Mouse (Mus musculus) embryonic facial prominence, embryonic 14.5 days (tissue): ENCODE measurements at regions not wholly inside any gene's neighbourhood (a gene's known extent, or its start where the extent isn't known, plus 50 kb on each side); places are given as distances from the start of the nearest gene placed in this dataset.

Source experiments
- ATAC-seq: fragments of 200-750 bp; cut with Nextera tagmentation; 2 replicates; pipeline ENCODE4 v1.8.0; 2017; ENCODE audit warnings: low read depth, moderate number of reproducible peaks, moderate TSS enrichment
- DNase-seq: peaks from one replicate; pipeline ENCODE4 v3.0.0-alpha.2; 2015; ENCODE audit warnings: low spot score
- H3K27ac ChIP-seq: fragments of 300-500 bp; sonication (generic); replicated peaks from 2 replicates; pipeline ENCODE4 v1.5.1; 2014; ENCODE audit warnings: low read depth, mild to moderate bottlenecking, low read length, moderate library complexity
- H3K27me3 ChIP-seq: fragments of 300-500 bp; sonication (generic); replicated peaks from 2 replicates; pipeline ENCODE4 v1.6.1; 2014; ENCODE audit warnings: low read length; ENCODE audit not compliant: control insufficient read depth, insufficient read depth
- H3K36me3 ChIP-seq: fragments of 300-500 bp; sonication (generic); 2 replicates; pipeline ENCODE4 v1.6.1; 2014; ENCODE audit warnings: low read length, mixed read lengths; ENCODE audit not compliant: control insufficient read depth, insufficient read depth
- H3K4me1 ChIP-seq: fragments of 300-500 bp; sonication (generic); 2 replicates; pipeline ENCODE4 v1.6.1; 2014; ENCODE audit warnings: antibody characterized with exemption, low read length; ENCODE audit not compliant: control insufficient read depth, insufficient read depth
- H3K4me2 ChIP-seq: fragments of 300-500 bp; sonication (generic); 2 replicates; pipeline ENCODE4 v1.6.1; 2014; ENCODE audit warnings: low read depth, mild to moderate bottlenecking, low read length, moderate library complexity, mixed read lengths
- H3K4me3 ChIP-seq: fragments of 300-500 bp; sonication (generic); 2 replicates; pipeline ENCODE4 v1.5.1; 2014; ENCODE audit warnings: low read depth, mild to moderate bottlenecking, low read length
- H3K9ac ChIP-seq: fragments of 300-500 bp; sonication (generic); 2 replicates; pipeline ENCODE4 v1.6.1; 2014; ENCODE audit warnings: low read depth, mild to moderate bottlenecking, low read length, moderate library complexity, mixed read lengths
- H3K9me3 ChIP-seq: fragments of 300-500 bp; sonication (generic); 2 replicates; pipeline ENCODE4 v1.6.1; 2016; ENCODE audit warnings: low read length; ENCODE audit not compliant: control insufficient read depth
- WGBS: fragments of 180-500 bp; shearing (Covaris S2); extraction: QIAGEN DNeasy Blood & Tissue Kit; methylation state at CpG from one replicate; pipeline ENCODE4 v1.1.7; 2014; 5-methylcytosine and 5-hydroxymethylcytosine counted together

GRCm38 (mm10) chr14:114821672-114822071 is 270.3 kb upstream of the Gpc5 start:
- DNase-seq, result no peak
- no peak for ATAC-seq
- Histone ChIP-seq H3K36me3 (no peaks in the 10 kb centered on the region), H3K9me3 (no peaks in the 10 kb centered on the region), H3K27me3 (no peaks in the 10 kb centered on the region), H3K4me2 (no peak overlapping the region), H3K27ac (no peak overlapping the region), H3K9ac (no peak overlapping the region), H3K4me1 (peaks cover 5% of the 10 kb centered on the region; the same call in 1 of the 2 replicates), H3K4me3 (no peak overlapping the region)
- WGBS, result 83% methylated on average over 5 of the region's 5 CpGs

- no peak overlapping the region for H3K4me2 ChIP-seq
- ATAC-seq (no peak), DNase-seq (no peak)
- H3K4me3 ChIP-seq, result no peak overlapping the region
- H3K4me1 ChIP-seq, result 0 out of 2 replicates have a peak, but pooled peaks cover 3% of the 10 kb centered on the region
- no peak overlapping the region for H3K9ac ChIP-seq
- no peaks in the 10 kb centered on the region for H3K27me3 ChIP-seq
- no peaks in the 10 kb centered on the region for H3K36me3 ChIP-seq
- H3K27ac ChIP-seq, result no peak overlapping the region
- no peaks in the 10 kb centered on the region for H3K9me3 ChIP-seq
- WGBS, result 56% methylated on average over 10 of the region's 10 CpGs
Measured at GRCm38 (mm10) chr14:114826662-114827321, 265.2 kb upstream of the Gpc5 start.

GRCm38 (mm10) chr14:114829310-114829709 is 262.7 kb upstream of the Gpc5 start:
- WGBS, result 20% methylated on average over 2 of the region's 2 CpGs
- no peaks in the 10 kb centered on the region for H3K9me3 ChIP-seq
- H3K9ac ChIP-seq, result no peak overlapping the region
- DNase-seq (peak; percentile 75), ATAC-seq (peak; percentile 72; the same call in 1 of the 2 replicates)
- H3K4me3 ChIP-seq, result no peak overlapping the region
- no peaks in the 10 kb centered on the region for H3K36me3 ChIP-seq
- no peak overlapping the region for H3K4me2 ChIP-seq
- 0 out of 2 replicates have a peak, but pooled peaks cover 3% of the 10 kb centered on the region for H3K4me1 ChIP-seq
- H3K27me3 ChIP-seq, result no peaks in the 10 kb centered on the region
- H3K27ac ChIP-seq, result no peak overlapping the region

- no peak for ATAC-seq
- Histone ChIP-seq H3K36me3 (no peaks in the 10 kb centered on the region), H3K4me3 (no peak overlapping the region), H3K27me3 (no peaks in the 10 kb centered on the region), H3K9ac (no peak overlapping the region), H3K4me1 (0 out of 2 replicates have a peak, but pooled peaks cover 3% of the 10 kb centered on the region), H3K27ac (no peak overlapping the region), H3K9me3 (no peaks in the 10 kb centered on the region), H3K4me2 (no peak overlapping the region)
- WGBS, result 61% methylated on average over 11 of the region's 11 CpGs
- no peak for DNase-seq
Measured at GRCm38 (mm10) chr14:114832987-114833386, 259.0 kb upstream of the Gpc5 start.

- Histone ChIP-seq H3K4me1 (no peaks in the 10 kb centered on the region), H3K9ac (no peak overlapping the region), H3K36me3 (no peaks in the 10 kb centered on the region), H3K27me3 (no peaks in the 10 kb centered on the region), H3K27ac (no peak overlapping the region), H3K9me3 (no peaks in the 10 kb centered on the region), H3K4me2 (no peak overlapping the region), H3K4me3 (no peak overlapping the region)
- DNase-seq (no peak), ATAC-seq (no peak)
- WGBS, result 71% methylated on average over 3 of the region's 3 CpGs
Measured at GRCm38 (mm10) chr14:114836723-114837349, 255.2 kb upstream of the Gpc5 start.

GRCm38 (mm10) chr14:114837652-114838276 is 254.3 kb upstream of the Gpc5 start:
- H3K9me3 ChIP-seq, result no peaks in the 10 kb centered on the region
- DNase-seq, result peak; percentile 70
- H3K4me3 ChIP-seq, result no peak overlapping the region
- peak overlapping the region; percentile 26 for H3K4me2 ChIP-seq
- ATAC-seq, result peak; percentile 20; the same call in 1 of the 2 replicates
- no peaks in the 10 kb centered on the region for H3K27me3 ChIP-seq
- no peak overlapping the region for H3K27ac ChIP-seq
- WGBS, result 26% methylated on average over 16 of the region's 16 CpGs
- H3K36me3 ChIP-seq, result no peaks in the 10 kb centered on the region
- no peaks in the 10 kb centered on the region for H3K4me1 ChIP-seq
- H3K9ac ChIP-seq, result no peak overlapping the region

GRCm38 (mm10) chr14:114839340-114839903 is 252.6 kb upstream of the Gpc5 start:
- no peak overlapping the region for H3K4me2 ChIP-seq
- H3K9ac ChIP-seq, result no peak overlapping the region
- H3K4me1 ChIP-seq, result no peaks in the 10 kb centered on the region
- DNase-seq, result peak; percentile 73
- no peak overlapping the region for H3K4me3 ChIP-seq
- no peaks in the 10 kb centered on the region for H3K9me3 ChIP-seq
- no peaks in the 10 kb centered on the region for H3K27me3 ChIP-seq
- H3K36me3 ChIP-seq, result no peaks in the 10 kb centered on the region
- WGBS, result 71% methylated on average over 2 of the region's 2 CpGs
- no peak overlapping the region for H3K27ac ChIP-seq
- peak; percentile 60; the same call in 1 of the 2 replicates for ATAC-seq

- H3K9me3 ChIP-seq, result no peaks in the 10 kb centered on the region
- no peak overlapping the region for H3K27ac ChIP-seq
- no peak overlapping the region for H3K4me3 ChIP-seq
- no peaks in the 10 kb centered on the region for H3K27me3 ChIP-seq
- DNase-seq (no peak), ATAC-seq (no peak)
- 78% methylated on average over 5 of the region's 5 CpGs for WGBS
- H3K4me2 ChIP-seq, result no peak overlapping the region
- no peaks in the 10 kb centered on the region for H3K36me3 ChIP-seq
- no peaks in the 10 kb centered on the region for H3K4me1 ChIP-seq
- no peak overlapping the region for H3K9ac ChIP-seq
Measured at GRCm38 (mm10) chr14:114840766-114841165, 251.2 kb upstream of the Gpc5 start.
